Mouse (Mus musculus) frontal cortex, adult 2 months (tissue): ENCODE data around the gene Cd80. TPM values are rescaled to one million over a fixed set of nuclear protein-coding genes. Genes with fewer than 3 reads are reported as not detected.
A peak's percentile ranks its signal among the peaks of the same experiment; 100 is the strongest.
"Not testable (repeated sequence)": the region's sequence is repeated elsewhere in the genome, so short reads cannot be mapped to it uniquely, and the experiment has no call there.

Experiments used
- DNase-seq, 2 experiments: peaks; one replicate each; pipeline ENCODE4 v3.0.0; 2022; ENCODE audit warnings: low spot score in 1 of 2; ENCODE audit errors: extremely low spot score in 1 of 2
- polyA plus RNA-seq: library from polyadenylated mRNA; depleted of rRNA; stranded (reverse); fragments of >200 nt; gene quantifications from 2 replicates; pipeline ENCODE4 v1.2.3, GENCODE M21; 2012; rRNA removed

Cd80 gene
- polyA plus RNA-seq = 0.48 TPM in 2 replicates

- no peak for DNase-seq
Observed at GRCm38 (mm10) chr16:38455511-38456418, at the start of gene Cd80. Cd80 (plus strand) TSS chr16:38455561.

GRCm38 (mm10) chr16:38406293-38406692 lies 49.1 kb upstream of the Cd80 start:
- DNase-seq = no peak

- DNase-seq = no peak
Observed at GRCm38 (mm10) chr16:38406708-38407107, 48.7 kb upstream of the Cd80 start.

GRCm38 (mm10) chr16:38407584-38407983 lies 47.8 kb upstream of the Cd80 start:
- no peak for DNase-seq

- no peak for DNase-seq
Observed at GRCm38 (mm10) chr16:38408416-38408815, 46.9 kb upstream of the Cd80 start.

- DNase-seq = no peak
Observed at GRCm38 (mm10) chr16:38414953-38415352, 40.4 kb upstream of the Cd80 start.

GRCm38 (mm10) chr16:38425374-38425773 lies 30.0 kb upstream of the Cd80 start:
- no peak for DNase-seq

GRCm38 (mm10) chr16:38425799-38426198 lies 29.6 kb upstream of the Cd80 start:
- DNase-seq = no peak

GRCm38 (mm10) chr16:38431446-38432185 lies 23.7 kb upstream of the Cd80 start:
- DNase-seq = no peak

GRCm38 (mm10) chr16:38432498-38433425 lies 22.6 kb upstream of the Cd80 start, which contains the start of gene Pla1a:
Pla1a (minus strand) TSS chr16:38433145.
- no peak for DNase-seq

GRCm38 (mm10) chr16:38433514-38433913 lies 21.8 kb upstream of the Cd80 start:
- DNase-seq = no peak

GRCm38 (mm10) chr16:38434295-38434795 lies 21.0 kb upstream of the Cd80 start:
- DNase-seq = no peak

- peak in 1 of 2 experiments; percentile 31 for DNase-seq
Observed at GRCm38 (mm10) chr16:38439190-38439589, 16.2 kb upstream of the Cd80 start.

- no peak for DNase-seq
Observed at GRCm38 (mm10) chr16:38440403-38440802, 15.0 kb upstream of the Cd80 start.

- DNase-seq = no peak
Observed at GRCm38 (mm10) chr16:38441611-38442010, 13.8 kb upstream of the Cd80 start.

GRCm38 (mm10) chr16:38442216-38442615 lies 13.1 kb upstream of the Cd80 start:
- DNase-seq = no peak

- no peak for DNase-seq
Observed at GRCm38 (mm10) chr16:38443721-38444464, 11.5 kb upstream of the Cd80 start.

GRCm38 (mm10) chr16:38445046-38445445 lies 10.3 kb upstream of the Cd80 start:
- DNase-seq = no peak

- DNase-seq = no peak
Observed at GRCm38 (mm10) chr16:38445576-38445975, 9.8 kb upstream of the Cd80 start.

- not testable (repeated sequence) for DNase-seq
Observed at GRCm38 (mm10) chr16:38446141-38446540, 9.2 kb upstream of the Cd80 start.
